Mouse (Mus musculus): ENCODE data around the gene 2010005H15Rik.
"Not testable (repeated sequence)": the region's sequence is repeated elsewhere in the genome, so short reads cannot be mapped to it uniquely, and the experiment has no call there.

Gene 2010005H15Rik

GRCm38 (mm10) chr16:36221168-36221567 is at the start of gene 2010005H15Rik:
Gene 2010005H15Rik, plus strand, starts transcription at chr16:36221468.
- DNase-seq (ENCODE audit: low spot score in 2 of 2): not testable (repeated sequence)

DNA sequence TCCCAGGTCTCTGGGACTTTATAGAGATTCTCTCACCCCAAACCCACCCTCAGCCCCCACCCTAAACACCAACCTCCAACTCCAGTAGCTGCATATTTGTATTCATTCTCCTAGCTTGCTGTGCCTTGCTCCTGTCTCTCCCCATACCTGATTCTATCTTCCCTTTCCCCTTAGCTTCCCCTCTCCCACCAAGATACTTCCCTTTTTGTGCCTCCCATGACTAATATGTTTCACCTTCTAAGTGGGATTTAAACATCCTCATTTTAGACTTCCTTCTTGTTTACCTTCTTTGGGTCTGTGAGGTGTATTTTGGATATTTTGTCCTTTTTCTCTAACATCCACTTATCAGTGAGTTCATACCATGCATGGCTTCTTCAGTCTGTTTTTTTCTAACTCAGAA is 45.2 kb upstream of the 2010005H15Rik start:
- DNase-seq (ENCODE audit: low spot score in 2 of 2): no peak

DNA sequence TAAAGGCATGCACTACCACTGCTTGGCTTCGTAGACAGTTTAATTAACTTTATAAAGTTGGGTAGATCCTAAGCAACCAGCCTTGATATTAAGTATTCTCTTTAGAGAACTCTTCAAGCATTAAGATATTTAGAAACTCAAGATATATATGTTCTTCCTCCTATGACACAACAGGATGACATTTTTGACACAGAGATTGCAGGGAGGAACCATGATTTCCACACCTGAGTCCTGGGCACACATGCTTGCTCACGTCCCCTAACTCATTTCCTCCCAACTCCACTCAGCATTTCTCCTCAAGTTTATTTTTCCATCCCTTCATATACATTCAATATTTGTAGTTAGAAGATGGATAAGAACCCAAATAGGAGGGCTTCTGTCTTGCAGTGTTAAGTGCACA is 41.4 kb upstream of the 2010005H15Rik start:
- no peak for DNase-seq (ENCODE audit: low spot score in 2 of 2)

GRCm38 (mm10) chr16:36183912-36184311 is 37.4 kb upstream of the 2010005H15Rik start, which contains the start of gene Gm5483:
Gene Gm5483, plus strand, starts transcription at chr16:36184212.
- not testable (repeated sequence) for DNase-seq (ENCODE audit: low spot score in 2 of 2)

DNA sequence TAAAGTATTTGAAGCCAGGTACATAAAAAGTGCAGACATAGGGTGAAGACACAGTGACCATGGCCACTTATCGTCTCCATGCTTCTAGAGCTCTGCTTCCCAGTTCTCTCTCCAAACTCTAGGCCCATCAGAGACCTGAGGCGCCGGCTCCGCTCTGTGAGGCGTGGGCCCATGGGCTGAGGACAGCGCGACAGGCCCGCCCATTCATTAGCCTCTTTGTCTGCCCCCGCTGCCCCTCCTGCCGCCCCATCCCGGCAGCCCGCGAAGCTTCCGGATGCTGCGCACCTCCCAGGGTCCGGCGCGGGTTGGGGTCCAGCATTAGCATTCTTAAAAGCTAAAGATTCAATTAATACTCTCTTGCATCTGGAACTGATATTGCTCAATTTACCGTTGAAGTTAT is 22.0 kb upstream of the 2010005H15Rik start:
- DNase-seq (ENCODE audit: low spot score in 2 of 2): no peak

GRCm38 (mm10) chr16:36203846-36204245 is 17.4 kb upstream of the 2010005H15Rik start:
- DNase-seq (ENCODE audit: low spot score in 2 of 2): no peak

DNA sequence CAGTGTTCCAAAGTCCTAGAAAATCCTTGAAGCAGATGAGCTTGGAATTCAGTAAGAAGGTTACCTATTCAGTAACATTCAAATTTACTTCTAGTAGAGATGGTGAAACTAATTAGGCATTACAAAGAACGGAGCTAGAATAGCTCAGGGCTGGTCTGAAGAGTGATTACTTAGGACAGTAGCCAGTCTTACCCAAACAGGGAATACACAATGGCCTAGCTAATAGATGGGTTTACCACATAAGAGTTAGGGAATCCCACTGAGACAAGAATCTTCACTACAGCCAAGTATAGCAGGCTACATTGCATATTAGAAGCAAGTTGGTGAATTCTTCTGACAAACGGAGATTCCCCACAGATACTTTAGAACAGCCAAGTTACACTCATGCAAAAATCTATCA is 15.6 kb upstream of the 2010005H15Rik start:
- DNase-seq (ENCODE audit: low spot score in 2 of 2): not testable (repeated sequence)

DNA sequence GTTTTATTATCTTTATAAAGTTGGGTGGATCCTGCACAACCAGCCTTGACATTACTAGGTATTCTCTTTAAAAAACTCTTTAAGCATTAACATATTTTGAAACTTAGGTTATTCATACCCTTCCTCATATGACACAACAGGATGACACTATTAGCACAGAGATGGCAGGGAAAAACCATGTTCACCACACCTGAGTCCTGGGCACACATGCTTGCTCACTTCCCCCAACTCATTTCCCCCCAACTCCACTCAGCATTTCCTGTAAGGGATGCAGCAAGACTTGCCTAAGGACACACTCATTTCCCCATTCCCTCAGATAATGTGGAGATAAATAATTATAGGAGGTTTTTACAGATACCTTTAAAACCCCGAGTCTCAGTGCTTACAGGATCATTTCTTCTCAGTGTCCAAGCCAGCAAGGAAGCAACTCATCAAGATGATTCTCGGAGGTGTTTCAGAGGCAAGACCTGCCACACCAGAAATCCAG is 11.3 kb upstream of the 2010005H15Rik start, which contains the start of gene Gm5416:
TSS of gene Gm5416 (plus strand) at position 437 of the 487 bp plus-strand sequence.
- no peak for DNase-seq (ENCODE audit: low spot score in 2 of 2)

DNA sequence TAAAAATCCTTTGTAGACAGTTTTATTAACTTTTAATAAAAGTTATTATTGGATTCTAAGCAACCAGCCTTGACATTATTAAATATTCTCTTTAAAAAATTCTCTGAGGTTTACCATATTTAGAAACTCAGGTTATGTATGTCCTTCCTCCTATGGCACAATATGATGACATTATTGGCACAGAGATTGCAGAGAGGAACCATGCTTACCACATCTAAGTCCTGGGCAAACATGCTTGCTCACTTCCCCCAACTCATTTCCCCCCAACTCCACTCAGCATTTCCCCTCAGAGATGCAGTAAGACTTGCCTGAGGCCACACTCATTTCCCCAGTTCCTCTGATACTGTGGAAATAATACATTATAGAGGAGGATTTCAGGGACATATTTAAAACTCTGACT is 39.3 kb downstream of the 2010005H15Rik start:
- not testable (repeated sequence) for DNase-seq (ENCODE audit: low spot score in 2 of 2)

GRCm38 (mm10) chr16:36276796-36277195 is 55.5 kb downstream of the 2010005H15Rik start, which contains the start of gene Stfa1:
Gene Stfa1, plus strand, starts transcription at chr16:36276951.
- not testable (repeated sequence) for DNase-seq (ENCODE audit: low spot score in 2 of 2)

- DNase-seq (ENCODE audit: low spot score in 2 of 2): no peak
These were observed 67.9 kb downstream of the 2010005H15Rik start for GRCm38 (mm10) chr16:36289140-36289539.

Data from spleen, postnatal 10 days (tissue).